ENCODE assay signal across 7 mouse cellular contexts in genomic region chr3:133754006-133754910, GRCm38 (mm10).
A peak's percentile ranks its signal among the peaks of the same experiment; 100 is the strongest.
DNase-seq lines count a peak whose midpoint lies in the region; ATAC-seq lines count a peak whose summit lies in the region.

No protein-coding gene starts in this region.

- peak; percentile 18 for DNase-seq in left cerebral cortex, postnatal 4 days
- no peak for DNase-seq in left cerebral cortex, adult 8-10 months (ENCODE audit: low spot score in 2 of 2)
- DNase-seq in forebrain, embryonic 10.5 days (ENCODE audit: extremely low spot score, low spot score), result no peak
- DNase-seq in kidney, postnatal 14 days, result peak; percentile 13
- DNase-seq in ovary, postnatal 10 days (ENCODE audit: low spot score), result no peak
- no peak for DNase-seq in cerebellum, postnatal 36 days

- no peaks in the 10 kb centered on the region for H3K9me3 ChIP-seq in forebrain, embryonic 10.5 days
- no peaks in the 10 kb centered on the region for H3K9me3 ChIP-seq in stomach, embryonic 14.5 days (ENCODE audit: control insufficient read depth, low read depth, low read length)

- WGBS in forebrain, embryonic 10.5 days, result 47% methylated on average over 14 of the region's 14 CpGs
- 36% methylated on average over 14 of the region's 14 CpGs for WGBS in stomach, embryonic 14.5 days

- H3K4me1 ChIP-seq in forebrain, embryonic 10.5 days, result peaks cover 22% of the 10 kb centered on the region
- peaks cover 21% of the 10 kb centered on the region for H3K4me1 ChIP-seq in stomach, embryonic 14.5 days (ENCODE audit: control insufficient read depth, insufficient read depth, low read length)

- no peaks in the 10 kb centered on the region for H3K36me3 ChIP-seq in forebrain, embryonic 10.5 days (replicated peaks)
- no peaks in the 10 kb centered on the region for H3K36me3 ChIP-seq in stomach, embryonic 14.5 days (ENCODE audit: control insufficient read depth, insufficient read depth, low read length)

- intact Hi-C loops in left cerebral cortex, postnatal 4 days (cut with DNase I), result no loop called here

- no peaks in the 10 kb centered on the region; the same call in 1 of the 2 replicates for H3K27me3 ChIP-seq in forebrain, embryonic 10.5 days (ENCODE audit: poor library complexity, severe bottlenecking)
- no peaks in the 10 kb centered on the region for H3K27me3 ChIP-seq in stomach, embryonic 14.5 days (ENCODE audit: control insufficient read depth, insufficient read depth, low read length)

- no peak overlapping the region for H3K4me2 ChIP-seq in stomach, embryonic 14.5 days (replicated peaks; ENCODE audit: low read depth, low read length)

- H3K4me3 ChIP-seq in forebrain, embryonic 10.5 days, result no peak overlapping the region
- H3K4me3 ChIP-seq in stomach, embryonic 14.5 days (ENCODE audit: low read depth, low read length), result no peak overlapping the region

- H3K27ac ChIP-seq in forebrain, embryonic 10.5 days, result peak overlapping the region; percentile 51
- peak overlapping the region; percentile 41; the same call in 1 of the 2 replicates for H3K27ac ChIP-seq in stomach, embryonic 14.5 days (ENCODE audit: low read length)

- 0 out of 2 replicates have a peak, but pooled peaks have one; percentile 40 for ATAC-seq in stomach, embryonic 14.5 days (ENCODE audit: insufficient number of reproducible peaks, insufficient read depth, low FRiP score, low read depth)

- no peak overlapping the region for H3K9ac ChIP-seq in stomach, embryonic 14.5 days (replicated peaks; ENCODE audit: low read depth, low read length)

Comparison
In these comparisons a context has a peak if more than half of its experiments do, and no peak if none do; other contexts are left out.
1. DNase-seq: peak in left cerebral cortex, postnatal 4 days (single experiment) and kidney, postnatal 14 days (single experiment); none in left cerebral cortex, adult 8-10 months (0 of 2), forebrain, embryonic 10.5 days (single experiment), ovary, postnatal 10 days (single experiment) and cerebellum, postnatal 36 days (0 of 2).